Mouse (Mus musculus): ENCODE results near the gene Klhl12. TPM values are rescaled to one million over a fixed set of nuclear protein-coding genes. Genes with fewer than 3 reads are reported as not detected.
A peak's percentile ranks its signal among the peaks of the same experiment; 100 is the strongest.
"Not testable (repeated sequence)": the region's sequence is repeated elsewhere in the genome, so short reads cannot be mapped to it uniquely, and the experiment has no call there.

The Klhl12 gene
- polyA plus RNA-seq, 1 experiment, result 7.7 TPM

- peak; percentile 88 for DNase-seq
- Histone ChIP-seq H3K4me1 (replicated peaks; ENCODE audit: control insufficient read depth, insufficient read depth, low read length) (peaks cover 5% of the 10 kb centered on the region), H3K4me3 (ENCODE audit: control insufficient read depth, insufficient read depth, low read length) (no peak overlapping the region), H3K27me3 (ENCODE audit: control insufficient read depth, insufficient read depth, low read length) (peaks cover 2% of the 10 kb centered on the region; the same call in 1 of the 2 replicates), H3K27ac (ENCODE audit: control insufficient read depth, insufficient read depth, low read length) (no peak overlapping the region), H3K36me3 (ENCODE audit: control insufficient read depth, insufficient read depth, low read length) (no peaks in the 10 kb centered on the region)
- 5% methylated on average over 7 of the region's 7 CpGs for WGBS
- no peak for TF ChIP-seq POLR2A (IDR thresholded peaks at IDR 0.05; ENCODE audit: control insufficient read depth, extremely low read depth, insufficient read depth, low read length, poor library complexity)
- TF ChIP-seq CTCF (IDR thresholded peaks at IDR 0.05; ENCODE audit: borderline replicate concordance, control insufficient read depth, extremely low read depth, insufficient read depth, low read length, poor library complexity), result no peak
These were observed 63.3 kb downstream of the Klhl12 start for GRCm38 (mm10) chr1:134518677-134519076.

GRCm38 (mm10) chr1:134519201-134519600 is 63.9 kb downstream of the Klhl12 start:
- 97% methylated on average over 5 of the region's 5 CpGs for WGBS
- H3K4me1 ChIP-seq (replicated peaks; ENCODE audit: control insufficient read depth, insufficient read depth, low read length); H3K36me3 ChIP-seq (ENCODE audit: control insufficient read depth, insufficient read depth, low read length); DNase-seq; H3K4me3 ChIP-seq (ENCODE audit: control insufficient read depth, insufficient read depth, low read length); H3K27me3 ChIP-seq (ENCODE audit: control insufficient read depth, insufficient read depth, low read length); H3K27ac ChIP-seq (ENCODE audit: control insufficient read depth, insufficient read depth, low read length): not testable (repeated sequence)

GRCm38 (mm10) chr1:134520001-134520721 is 64.8 kb downstream of the Klhl12 start:
- WGBS, result 93% methylated on average over 8 of the region's 8 CpGs
- no peak for DNase-seq
- no peaks in the 10 kb centered on the region for H3K27me3 ChIP-seq (ENCODE audit: control insufficient read depth, insufficient read depth, low read length)
- H3K27ac ChIP-seq (ENCODE audit: control insufficient read depth, insufficient read depth, low read length), result no peak overlapping the region
- no peaks in the 10 kb centered on the region for H3K36me3 ChIP-seq (ENCODE audit: control insufficient read depth, insufficient read depth, low read length)
- H3K4me1 ChIP-seq (replicated peaks; ENCODE audit: control insufficient read depth, insufficient read depth, low read length), result peaks cover 4% of the 10 kb centered on the region
- TF ChIP-seq CTCF (IDR thresholded peaks at IDR 0.05; ENCODE audit: borderline replicate concordance, control insufficient read depth, extremely low read depth, insufficient read depth, low read length, poor library complexity), result no peak
- no peak for TF ChIP-seq POLR2A (IDR thresholded peaks at IDR 0.05; ENCODE audit: control insufficient read depth, extremely low read depth, insufficient read depth, low read length, poor library complexity)
- no peak overlapping the region for H3K4me3 ChIP-seq (ENCODE audit: control insufficient read depth, insufficient read depth, low read length)

GRCm38 (mm10) chr1:134521163-134521562 is 65.8 kb downstream of the Klhl12 start:
- TF ChIP-seq CTCF (IDR thresholded peaks at IDR 0.05; ENCODE audit: borderline replicate concordance, control insufficient read depth, extremely low read depth, insufficient read depth, low read length, poor library complexity) (no peak), POLR2A (IDR thresholded peaks at IDR 0.05; ENCODE audit: control insufficient read depth, extremely low read depth, insufficient read depth, low read length, poor library complexity) (no peak)

GRCm38 (mm10) chr1:134522325-134522724 is 67.0 kb downstream of the Klhl12 start:
- TF ChIP-seq CTCF (IDR thresholded peaks at IDR 0.05; ENCODE audit: borderline replicate concordance, control insufficient read depth, extremely low read depth, insufficient read depth, low read length, poor library complexity) (no peak), POLR2A (IDR thresholded peaks at IDR 0.05; ENCODE audit: control insufficient read depth, extremely low read depth, insufficient read depth, low read length, poor library complexity) (no peak)
- Histone ChIP-seq H3K4me1 (replicated peaks; ENCODE audit: control insufficient read depth, insufficient read depth, low read length) (peaks cover 6% of the 10 kb centered on the region), H3K27me3 (ENCODE audit: control insufficient read depth, insufficient read depth, low read length) (no peaks in the 10 kb centered on the region), H3K36me3 (ENCODE audit: control insufficient read depth, insufficient read depth, low read length) (no peaks in the 10 kb centered on the region), H3K27ac (ENCODE audit: control insufficient read depth, insufficient read depth, low read length) (no peak overlapping the region), H3K4me3 (ENCODE audit: control insufficient read depth, insufficient read depth, low read length) (no peak overlapping the region)
- WGBS, result 89% methylated on average over 2 of the region's 2 CpGs
- no peak for DNase-seq

More at GRCm38 (mm10) chr1:134521163-134521562, 65.8 kb downstream of the Klhl12 start:
- Histone ChIP-seq H3K27me3 (ENCODE audit: control insufficient read depth, insufficient read depth, low read length) (no peaks in the 10 kb centered on the region), H3K27ac (ENCODE audit: control insufficient read depth, insufficient read depth, low read length) (no peak overlapping the region), H3K36me3 (ENCODE audit: control insufficient read depth, insufficient read depth, low read length) (no peaks in the 10 kb centered on the region), H3K4me1 (replicated peaks; ENCODE audit: control insufficient read depth, insufficient read depth, low read length) (peaks cover 4% of the 10 kb centered on the region), H3K4me3 (ENCODE audit: control insufficient read depth, insufficient read depth, low read length) (no peak overlapping the region)
- no peak for DNase-seq
- 88% methylated on average over 7 of the region's 7 CpGs for WGBS

- WGBS, result 60% methylated on average over 5 of the region's 5 CpGs
- peak; percentile 34 for DNase-seq
- no peak overlapping the region for H3K27ac ChIP-seq (ENCODE audit: control insufficient read depth, insufficient read depth, low read length)
- H3K27me3 ChIP-seq (ENCODE audit: control insufficient read depth, insufficient read depth, low read length), result no peaks in the 10 kb centered on the region
- no peak overlapping the region for H3K4me3 ChIP-seq (ENCODE audit: control insufficient read depth, insufficient read depth, low read length)
- TF ChIP-seq CTCF (IDR thresholded peaks at IDR 0.05; ENCODE audit: borderline replicate concordance, control insufficient read depth, extremely low read depth, insufficient read depth, low read length, poor library complexity) (no peak), POLR2A (IDR thresholded peaks at IDR 0.05; ENCODE audit: control insufficient read depth, extremely low read depth, insufficient read depth, low read length, poor library complexity) (no peak)
- H3K36me3 ChIP-seq (ENCODE audit: control insufficient read depth, insufficient read depth, low read length), result no peaks in the 10 kb centered on the region
- peaks cover 3% of the 10 kb centered on the region for H3K4me1 ChIP-seq (replicated peaks; ENCODE audit: control insufficient read depth, insufficient read depth, low read length)
These were observed 69.1 kb downstream of the Klhl12 start for GRCm38 (mm10) chr1:134524424-134524823.

- no peak for TF ChIP-seq POLR2A (IDR thresholded peaks at IDR 0.05; ENCODE audit: control insufficient read depth, extremely low read depth, insufficient read depth, low read length, poor library complexity)
- TF ChIP-seq CTCF (IDR thresholded peaks at IDR 0.05; ENCODE audit: borderline replicate concordance, control insufficient read depth, extremely low read depth, insufficient read depth, low read length, poor library complexity), result no peak
- DNase-seq, result no peak
- WGBS, result 89% methylated on average over 1 of the region's 1 CpGs
- peaks cover 3% of the 10 kb centered on the region for H3K4me1 ChIP-seq (replicated peaks; ENCODE audit: control insufficient read depth, insufficient read depth, low read length)
- no peaks in the 10 kb centered on the region for H3K36me3 ChIP-seq (ENCODE audit: control insufficient read depth, insufficient read depth, low read length)
- H3K27me3 ChIP-seq (ENCODE audit: control insufficient read depth, insufficient read depth, low read length), result no peaks in the 10 kb centered on the region
- H3K27ac ChIP-seq (ENCODE audit: control insufficient read depth, insufficient read depth, low read length), result no peak overlapping the region
- H3K4me3 ChIP-seq (ENCODE audit: control insufficient read depth, insufficient read depth, low read length), result no peak overlapping the region
These were observed 69.7 kb downstream of the Klhl12 start for GRCm38 (mm10) chr1:134525015-134525414.

Measured in thymus, adult 2 months (tissue).